Mouse (Mus musculus) kidney, postnatal 0 days (tissue): ENCODE results near the gene 6430628N08Rik. TPM values are rescaled to one million over a fixed set of nuclear protein-coding genes. Genes with fewer than 3 reads are reported as not detected.

Experiments used
- ATAC-seq: fragments of 200-750 bp; cut with Nextera tagmentation; replicated peaks from 2 replicates; pipeline ENCODE4 v1.8.0; 2017; ENCODE audit warnings: low read depth, moderate number of reproducible peaks, moderate TSS enrichment, moderate library complexity; ENCODE audit not compliant: low FRiP score
- DNase-seq: peaks from one replicate; pipeline ENCODE4 v3.0.0-alpha.2; 2016; ENCODE audit warnings: low spot score
- H3K27ac ChIP-seq: fragments of 300-500 bp; sonication (generic); 2 replicates; pipeline ENCODE4 v1.5.1; 2014; ENCODE audit warnings: mild to moderate bottlenecking
- H3K27me3 ChIP-seq: fragments of 300-500 bp; sonication (generic); 2 replicates; pipeline ENCODE4 v1.6.1; 2014; ENCODE audit warnings: low read length, mixed read lengths; ENCODE audit not compliant: insufficient read depth
- H3K36me3 ChIP-seq: fragments of 300-500 bp; sonication (generic); 2 replicates; pipeline ENCODE4 v1.6.1; 2014; ENCODE audit warnings: low read length, mixed read lengths; ENCODE audit not compliant: insufficient read depth
- H3K4me1 ChIP-seq: fragments of 300-500 bp; sonication (generic); replicated peaks from 2 replicates; pipeline ENCODE4 v1.6.1; 2014; ENCODE audit warnings: antibody characterized with exemption, low read length, mixed read lengths; ENCODE audit not compliant: insufficient read depth
- H3K4me2 ChIP-seq: fragments of 300-500 bp; sonication (generic); 2 replicates; pipeline ENCODE4 v1.6.1; 2014; ENCODE audit warnings: mild to moderate bottlenecking, low read length, moderate library complexity, mixed read lengths
- H3K4me3 ChIP-seq: fragments of 300-500 bp; sonication (generic); replicated peaks from 2 replicates; pipeline ENCODE4 v1.5.1; 2014; ENCODE audit warnings: low read depth, low read length
- H3K9ac ChIP-seq: fragments of 300-500 bp; sonication (generic); 2 replicates; pipeline ENCODE4 v1.6.1; 2014; ENCODE audit warnings: low read depth, low read length
- H3K9me3 ChIP-seq: fragments of 300-500 bp; sonication (generic); replicated peaks from 2 replicates; pipeline ENCODE4 v1.6.1; 2016; ENCODE audit warnings: low read length, inconsistent platforms, mixed read lengths
- CTCF ChIP-seq: IDR thresholded peaks from 2 replicates; pipeline ENCODE4 v1.5.1; 2016; ENCODE audit warnings: antibody characterized with exemption, low read depth, mild to moderate bottlenecking, moderate library complexity
- WGBS: fragments of 180-500 bp; shearing (Covaris S2); extraction: QIAGEN DNeasy Blood & Tissue Kit; methylation state at CpG from one replicate; pipeline ENCODE4 v1.1.7; 2014; 5-methylcytosine and 5-hydroxymethylcytosine counted together
- polyA plus RNA-seq: library from polyadenylated mRNA; unstranded; fragments of >200 nt; fragmentation: Nextera tagmentation; extraction: Ambion mirVana; gene quantifications from 2 replicates; pipeline ENCODE4 v1.2.1, GENCODE M21; 2015

The 6430628N08Rik gene
- polyA plus RNA-seq, 1 experiment from 2014 or later, result not detected

DNA sequence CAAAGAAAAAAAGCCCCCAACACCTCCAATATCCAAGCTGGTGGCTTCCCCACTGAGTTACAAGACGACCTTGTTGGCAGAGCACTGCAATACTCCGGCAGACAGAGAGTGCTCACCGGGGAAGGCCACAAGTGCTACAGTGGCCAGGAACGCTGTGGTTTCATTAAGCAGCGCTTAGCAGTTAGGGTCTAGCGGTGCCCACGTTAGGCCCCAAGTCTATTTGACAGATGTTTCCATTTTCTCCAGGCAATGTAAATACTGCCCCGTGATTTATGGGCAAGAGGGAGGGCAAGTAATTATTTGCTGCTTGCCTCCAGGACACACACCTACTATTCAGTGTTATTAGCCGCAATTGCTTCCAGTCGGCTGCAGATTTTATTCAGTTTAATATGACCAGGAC is 26.6 kb upstream of the 6430628N08Rik start:
- Histone ChIP-seq H3K27ac (no peak overlapping the region), H3K4me3 (no peak overlapping the region), H3K9ac (no peak overlapping the region), H3K9me3 (no peaks in the 10 kb centered on the region), H3K36me3 (peaks cover 6% of the 10 kb centered on the region; the same call in 1 of the 2 replicates), H3K4me1 (no peaks in the 10 kb centered on the region), H3K27me3 (no peaks in the 10 kb centered on the region), H3K4me2 (no peak overlapping the region)
- TF ChIP-seq CTCF, result no peak
- 24% methylated on average over 10 of the region's 10 CpGs for WGBS
- DNase-seq (peak; percentile 7), ATAC-seq (no peak)

- TF ChIP-seq CTCF, result no peak
- ATAC-seq, result no peak
- peaks cover 15% of the 10 kb centered on the region; the same call in 1 of the 2 replicates for H3K36me3 ChIP-seq
- H3K4me1 ChIP-seq, result no peaks in the 10 kb centered on the region
- no peaks in the 10 kb centered on the region for H3K27me3 ChIP-seq
- WGBS, result 37% methylated on average over 16 of the region's 16 CpGs
- H3K9me3 ChIP-seq, result no peaks in the 10 kb centered on the region
- no peak for DNase-seq
- no peak overlapping the region for H3K4me3 ChIP-seq
- no peak overlapping the region for H3K27ac ChIP-seq
- no peak overlapping the region for H3K4me2 ChIP-seq
- H3K9ac ChIP-seq, result no peak overlapping the region
These were observed 20.8 kb upstream of the 6430628N08Rik start for GRCm38 (mm10) chr4:115869512-115870210.

- Histone ChIP-seq H3K9ac (no peak overlapping the region), H3K27me3 (no peaks in the 10 kb centered on the region), H3K4me3 (no peak overlapping the region), H3K9me3 (no peaks in the 10 kb centered on the region), H3K27ac (no peak overlapping the region), H3K4me2 (no peak overlapping the region), H3K4me1 (no peaks in the 10 kb centered on the region), H3K36me3 (peaks cover 15% of the 10 kb centered on the region; the same call in 1 of the 2 replicates)
- WGBS, result 83% methylated on average over 3 of the region's 3 CpGs
- no peak for ATAC-seq
- no peak for DNase-seq
- TF ChIP-seq CTCF, result no peak
These were observed 17.2 kb upstream of the 6430628N08Rik start for GRCm38 (mm10) chr4:115873231-115873630.

DNA sequence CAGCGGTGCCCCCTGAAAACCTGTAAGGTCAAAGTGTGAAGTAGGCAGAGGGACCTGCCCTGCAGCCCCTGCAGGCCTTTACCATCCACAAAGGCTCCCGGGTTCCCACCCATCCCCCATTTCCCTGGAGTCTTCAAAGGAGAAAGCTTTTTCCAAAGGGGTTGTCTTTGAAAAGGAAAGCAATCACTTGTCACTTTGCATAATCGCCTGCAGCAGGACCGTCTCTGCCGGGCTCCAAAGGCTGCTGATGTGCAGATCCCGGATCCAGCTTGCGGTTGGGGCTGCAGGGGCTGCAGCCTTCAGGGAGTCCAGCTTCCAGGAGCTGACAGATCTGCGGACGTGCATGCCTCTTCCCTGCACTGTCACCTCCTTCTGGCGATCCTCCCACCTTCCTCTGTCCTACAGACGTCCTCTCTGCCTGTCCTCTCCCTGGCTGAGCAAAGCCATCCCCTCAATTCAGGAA is 12.2 kb upstream of the 6430628N08Rik start:
- Histone ChIP-seq H3K9ac (no peak overlapping the region), H3K4me2 (0 out of 2 replicates have a peak overlapping the region, but pooled peaks have one; percentile 21)
- peak; percentile 20 for DNase-seq

DNA sequence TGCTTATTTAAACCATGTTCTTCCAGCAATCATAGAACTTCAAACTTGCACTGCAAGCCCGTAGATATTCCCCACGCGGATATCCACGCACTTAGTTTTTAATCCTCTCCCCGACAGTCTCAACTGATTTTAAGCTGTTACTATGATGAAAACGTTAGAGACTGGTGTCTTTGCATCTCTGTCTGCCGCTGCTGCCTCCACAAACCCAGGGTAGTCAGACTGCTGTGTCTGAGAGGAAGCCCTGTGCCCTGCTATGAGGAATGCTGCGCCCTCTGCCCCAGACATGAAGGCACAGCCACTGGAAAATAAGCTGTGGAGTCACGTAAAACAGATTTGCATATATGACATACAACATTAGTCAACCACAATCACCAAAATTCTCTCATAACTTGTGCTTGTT is 11.6 kb upstream of the 6430628N08Rik start:
- 50% methylated on average over 9 of the region's 9 CpGs for WGBS
- ATAC-seq, result no peak
- no peak for TF ChIP-seq CTCF
- Histone ChIP-seq H3K4me1 (no peaks in the 10 kb centered on the region), H3K9me3 (no peaks in the 10 kb centered on the region), H3K27me3 (no peaks in the 10 kb centered on the region), H3K4me2 (no peak overlapping the region), H3K36me3 (peaks cover 4% of the 10 kb centered on the region; the same call in 1 of the 2 replicates), H3K9ac (no peak overlapping the region), H3K4me3 (no peak overlapping the region), H3K27ac (no peak overlapping the region)
- DNase-seq, result no peak

More for the DNA sequence above, 12.2 kb upstream of the 6430628N08Rik start:
- 5% methylated on average over 11 of the region's 11 CpGs for WGBS
- no peaks in the 10 kb centered on the region for H3K27me3 ChIP-seq
- H3K27ac ChIP-seq, result no peak overlapping the region
- no peaks in the 10 kb centered on the region for H3K9me3 ChIP-seq
- no peaks in the 10 kb centered on the region for H3K4me1 ChIP-seq
- no peak for ATAC-seq
- TF ChIP-seq CTCF, result no peak
- no peak overlapping the region for H3K4me3 ChIP-seq
- peaks cover 10% of the 10 kb centered on the region; the same call in 1 of the 2 replicates for H3K36me3 ChIP-seq

DNA sequence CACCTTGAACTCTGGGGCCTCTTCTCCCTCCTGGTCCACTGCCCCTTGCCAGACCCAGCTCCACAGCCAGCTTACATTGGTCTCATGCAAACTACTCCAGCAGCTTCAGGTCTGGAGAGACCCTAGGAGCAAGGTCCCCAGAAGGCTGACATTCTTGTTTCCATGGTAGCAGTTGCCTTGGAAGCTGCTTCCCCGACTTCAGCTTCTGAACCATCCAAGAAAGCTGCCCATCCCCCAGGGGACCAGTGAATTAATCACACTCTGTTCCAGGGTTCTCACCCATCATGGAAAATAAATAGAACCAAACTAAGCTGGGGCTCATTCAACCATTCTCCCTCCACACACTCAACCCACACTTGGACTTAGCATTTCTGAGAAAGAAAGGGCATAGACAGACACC is 9.3 kb upstream of the 6430628N08Rik start:
- no peak for TF ChIP-seq CTCF
- Histone ChIP-seq H3K4me3 (no peak overlapping the region), H3K27me3 (no peaks in the 10 kb centered on the region), H3K36me3 (no peaks in the 10 kb centered on the region), H3K9ac (no peak overlapping the region), H3K27ac (no peak overlapping the region), H3K4me2 (no peak overlapping the region), H3K4me1 (no peaks in the 10 kb centered on the region), H3K9me3 (no peaks in the 10 kb centered on the region)
- ATAC-seq (no peak), DNase-seq (no peak)
- 12% methylated on average over 1 of the region's 1 CpGs for WGBS
